Mouse (Mus musculus) G1E-ER4 (cell line): ENCODE measurements around the gene Lnx1. TPM values are rescaled to one million over a fixed set of nuclear protein-coding genes. Genes with fewer than 3 reads are reported as not detected.

Source experiments
- GATA1 ChIP-seq: IDR thresholded peaks from one replicate; pipeline ENCODE4 v1.8.0; 2012; ENCODE audit warnings: low read length, inconsistent platforms
- polyA plus RNA-seq: library from polyadenylated mRNA; stranded (reverse); fragments of >175 nt; gene quantifications from 2 replicates; pipeline ENCODE4 v1.2.3, GENCODE M21; 2012

Gene Lnx1
- polyA plus RNA-seq, 1 experiment, result not detected

DNA sequence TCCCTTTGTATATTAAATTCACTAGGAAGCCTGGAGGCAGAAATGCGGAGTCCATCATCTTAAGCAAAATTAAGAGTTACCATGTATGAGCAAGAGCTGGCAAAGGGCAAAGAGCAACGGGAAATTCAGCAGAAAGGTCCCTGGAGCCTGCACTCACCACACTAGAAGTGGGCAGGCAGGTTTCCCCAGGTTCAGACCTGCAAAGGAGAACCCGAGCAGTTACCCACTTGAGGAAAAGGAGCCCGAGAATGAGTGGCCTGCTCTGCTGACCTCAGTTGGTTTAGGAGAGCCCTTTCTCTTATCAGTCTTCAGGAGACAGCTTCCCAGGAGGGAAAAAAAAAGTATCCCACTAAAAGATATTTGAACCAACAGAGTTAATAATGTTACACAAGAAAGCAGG, 99.4 kb downstream of the Lnx1 start:
- no peak for TF ChIP-seq GATA1

DNA sequence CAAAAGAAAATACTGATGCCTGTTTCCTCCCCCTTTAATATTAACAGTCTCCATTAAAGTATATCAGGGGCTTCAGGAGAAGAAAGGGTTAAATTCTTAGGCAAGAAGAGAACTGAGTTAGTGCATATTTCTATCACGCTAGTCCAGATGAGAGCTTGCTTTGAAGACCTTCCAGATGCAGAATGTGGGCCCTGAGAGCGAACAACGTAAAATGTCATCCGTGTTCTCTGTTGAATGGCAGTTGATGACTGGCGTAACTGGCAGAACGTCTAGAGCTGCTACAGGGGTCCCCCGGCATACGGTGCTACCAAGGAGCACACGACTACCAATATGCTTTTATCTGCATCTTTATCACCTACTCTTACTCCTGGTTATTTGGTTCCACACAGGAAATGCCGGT, 100.3 kb downstream of the Lnx1 start:
- no peak for TF ChIP-seq GATA1

DNA sequence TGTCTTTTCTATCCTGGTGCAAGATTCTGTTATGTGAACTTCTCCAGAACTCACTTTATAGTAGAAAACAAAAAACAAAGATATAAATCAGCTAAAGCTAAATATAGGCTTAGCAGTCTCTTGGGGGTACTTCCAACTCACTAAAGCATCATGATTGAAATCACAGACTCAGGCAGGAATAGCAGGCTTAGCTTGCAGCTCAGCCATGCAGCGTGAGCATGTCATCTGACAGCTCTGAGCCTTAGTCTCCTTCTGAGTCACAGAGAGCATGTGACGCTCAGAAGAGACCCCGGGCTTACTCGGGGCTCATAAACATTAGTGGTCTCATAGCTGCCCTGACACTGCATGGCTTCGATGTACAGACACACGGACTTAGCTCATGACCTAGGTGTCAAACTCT, 100.7 kb downstream of the Lnx1 start:
- TF ChIP-seq GATA1, result no peak

DNA sequence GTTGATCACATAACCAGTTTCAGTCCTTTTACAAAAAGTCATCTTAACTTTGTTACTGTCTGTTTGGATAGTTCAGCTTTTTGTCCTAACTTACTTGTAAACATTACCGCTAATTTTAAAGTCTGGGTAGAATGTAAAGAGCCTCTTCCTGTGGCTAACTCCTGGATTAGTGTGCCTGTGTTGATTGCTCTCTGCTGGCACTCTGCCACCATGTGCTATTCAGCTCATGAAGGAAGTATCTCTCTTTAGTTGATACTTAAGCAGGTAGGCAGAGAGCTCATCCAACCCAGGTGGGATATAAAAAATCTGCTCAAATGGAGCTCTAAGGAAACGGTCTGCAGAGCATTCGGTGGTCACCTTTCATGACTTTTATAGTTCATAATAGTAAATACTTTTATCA, 101.5 kb downstream of the Lnx1 start:
- TF ChIP-seq GATA1, result no peak

DNA sequence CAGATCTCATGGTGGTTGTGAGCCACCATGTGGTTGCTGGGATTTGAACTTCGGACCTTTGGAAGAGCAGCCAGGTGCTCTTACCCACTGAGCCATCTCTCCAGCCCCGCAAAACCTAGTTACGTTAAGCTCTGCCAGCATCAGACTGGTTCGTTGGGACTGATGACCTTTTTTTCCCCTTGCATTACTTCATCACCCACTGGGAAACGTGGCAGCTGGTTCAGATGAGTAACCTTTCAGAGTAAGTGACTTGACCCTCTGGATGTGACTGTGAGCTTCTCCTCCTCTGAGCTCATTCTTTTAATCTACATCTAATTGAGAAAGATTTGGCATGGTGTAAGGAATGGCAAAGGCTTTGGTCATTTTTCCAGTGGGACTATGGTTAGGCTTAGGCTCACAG, 102.7 kb downstream of the Lnx1 start:
- no peak for TF ChIP-seq GATA1

DNA sequence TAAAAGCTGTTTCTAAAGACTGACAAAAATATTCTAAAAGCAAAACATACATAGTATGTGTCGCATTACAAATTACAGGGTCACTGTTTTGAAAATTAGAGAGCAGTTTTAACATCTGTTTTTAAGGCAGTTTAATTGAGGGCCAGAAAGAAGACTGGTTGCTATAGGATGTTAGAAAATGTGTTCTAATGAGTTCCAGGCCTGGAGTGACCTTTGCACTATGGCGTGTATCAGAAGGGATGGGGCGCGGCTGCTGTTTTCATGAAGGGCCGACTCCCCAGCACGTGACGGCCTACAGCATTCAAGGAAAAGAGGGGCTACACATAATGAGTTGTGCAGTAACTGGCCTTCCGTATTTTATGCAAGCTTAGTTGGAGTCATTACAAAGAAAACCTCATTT, 109.6 kb downstream of the Lnx1 start:
- no peak for TF ChIP-seq GATA1

DNA sequence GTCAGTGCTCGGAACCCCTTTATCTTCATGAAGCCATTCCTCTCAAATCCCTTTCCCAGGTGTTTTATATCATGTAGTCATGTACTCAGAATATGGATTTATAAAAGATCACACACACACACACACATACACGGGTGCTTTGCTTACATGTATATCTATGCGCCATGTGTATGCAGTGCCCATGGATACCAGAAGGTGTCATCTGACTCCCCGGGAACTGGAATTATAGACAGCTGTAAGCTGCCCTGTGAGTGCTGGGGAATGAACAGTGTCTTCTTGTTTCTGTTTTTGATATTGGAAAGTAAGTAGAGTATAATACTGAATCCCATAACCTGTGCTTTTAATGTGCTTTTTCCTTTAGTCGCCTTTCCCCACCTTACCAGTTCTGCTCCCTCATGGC, 111.3 kb downstream of the Lnx1 start:
- no peak for TF ChIP-seq GATA1

DNA sequence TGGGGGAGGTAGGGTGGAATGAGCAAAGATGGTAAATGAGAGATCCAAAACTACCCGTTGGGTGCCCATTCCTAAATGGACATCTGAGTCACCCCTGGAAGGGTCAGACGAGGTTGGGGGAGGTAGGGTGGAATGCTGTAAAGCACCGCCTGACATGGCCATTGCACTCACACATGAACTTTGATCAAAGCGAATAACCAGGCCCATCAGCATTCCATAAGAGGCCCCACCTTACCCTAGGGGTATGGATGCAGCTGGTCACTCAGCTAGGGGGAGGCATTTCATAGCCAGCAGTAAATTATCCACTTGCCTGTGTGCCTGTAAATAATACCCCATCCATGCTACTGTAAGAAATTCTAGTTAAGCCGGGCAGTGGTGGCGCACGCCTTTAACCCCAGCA, 113.6 kb downstream of the Lnx1 start:
- TF ChIP-seq GATA1, result no peak

DNA sequence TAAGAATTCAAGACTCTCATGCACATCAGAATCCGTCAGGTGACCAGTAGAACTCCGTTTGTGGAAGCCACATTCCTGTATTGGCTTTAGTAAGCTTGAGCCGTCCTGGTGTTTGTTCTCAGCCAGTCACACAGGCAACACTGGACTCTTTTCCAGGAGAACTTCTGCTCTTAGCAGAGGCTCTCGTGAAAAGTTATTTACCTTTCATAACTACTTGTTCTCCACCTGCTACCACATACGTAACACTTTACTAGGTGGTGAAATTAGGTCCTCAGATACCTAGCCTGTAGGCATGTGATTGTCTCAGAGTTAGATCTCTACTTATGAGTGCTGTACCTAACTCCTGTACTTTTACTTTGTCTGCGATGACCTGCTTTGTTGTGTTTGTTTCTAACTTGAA, 130.9 kb downstream of the Lnx1 start:
- no peak for TF ChIP-seq GATA1

DNA sequence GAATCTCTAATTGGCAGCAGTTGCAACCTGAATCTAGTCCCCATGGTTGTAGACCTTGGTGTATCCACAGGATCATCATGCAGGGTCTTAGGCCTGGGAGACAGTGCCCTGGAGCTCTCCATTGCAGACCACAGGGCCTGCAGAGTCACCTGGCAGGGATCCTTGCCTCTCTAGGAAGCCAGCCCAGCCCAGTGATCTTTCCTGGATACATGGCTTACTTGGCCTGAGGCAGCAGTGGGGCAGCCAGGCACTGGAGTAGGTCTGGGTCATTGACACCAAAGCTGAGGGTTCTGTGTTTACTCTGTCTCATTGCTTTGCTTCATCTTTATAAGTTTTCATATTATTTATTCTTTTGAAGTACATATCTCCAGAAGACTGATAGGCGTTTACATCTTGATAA, 141.6 kb downstream of the Lnx1 start:
- TF ChIP-seq GATA1, result no peak

DNA sequence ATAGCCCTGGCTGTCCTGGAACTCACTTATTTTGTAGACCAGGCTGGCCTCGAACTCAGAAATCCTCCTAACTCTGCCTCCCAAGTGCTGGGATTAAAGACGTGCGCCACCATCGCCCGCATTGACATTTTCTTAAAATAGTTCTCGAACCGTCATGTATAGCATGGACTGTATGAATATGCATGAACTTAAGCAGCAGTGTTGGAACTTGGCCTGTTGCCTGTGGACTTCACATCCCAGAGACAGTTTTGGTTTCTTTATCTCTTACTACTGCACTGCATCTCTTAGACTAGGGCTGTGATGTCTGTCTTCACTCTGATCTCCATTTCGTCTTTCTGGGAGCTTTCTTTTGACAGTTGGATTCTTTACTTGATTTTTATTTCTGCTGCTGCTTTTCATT, 153.1 kb downstream of the Lnx1 start:
- no peak for TF ChIP-seq GATA1

DNA sequence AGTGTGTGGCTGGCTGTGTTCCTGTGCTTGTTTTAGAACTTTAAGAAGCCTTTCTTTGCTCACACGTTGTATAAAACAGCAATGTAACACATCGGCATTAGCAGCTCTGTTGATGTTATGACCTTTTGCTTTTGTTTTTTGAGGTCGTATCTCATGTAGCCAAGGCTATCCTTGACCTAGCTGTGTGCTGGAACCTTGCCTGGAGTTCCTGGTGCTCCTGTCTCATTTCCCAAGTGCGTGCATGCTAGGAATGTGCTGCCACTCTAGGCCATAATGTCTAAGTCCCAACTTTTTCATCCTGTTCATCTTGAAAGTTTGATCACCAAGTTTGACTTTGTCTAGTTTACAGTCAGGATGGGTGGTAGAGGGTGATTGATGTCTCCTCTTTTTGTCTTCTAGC, 157.1 kb downstream of the Lnx1 start:
- TF ChIP-seq GATA1, result no peak

Other genes starting within 250 kb of the Lnx1 start
- 6.3 and 7.5 TPM in 2 replicates for gene Scfd2, start 171.2 kb downstream of the Lnx1 start, polyA plus RNA-seq
- 97.3 and 139 TPM in 2 replicates for gene Fip1l1, start 167.5 kb downstream of the Lnx1 start, polyA plus RNA-seq